Mouse (Mus musculus) cortical plate, adult 2 months (tissue): ENCODE measurements at regions not wholly inside any gene's neighbourhood (a gene's known extent, or its start where the extent isn't known, plus 50 kb on each side); places are given as distances from the start of the nearest gene placed in this dataset.
"Not testable (repeated sequence)": the region's sequence is repeated elsewhere in the genome, so short reads cannot be mapped to it uniquely, and the experiment has no call there.

Experiments
- H3K27ac ChIP-seq: fragments of 200-500 bp; 2 replicates; pipeline ENCODE4 v1.5.1; 2012; ENCODE audit warnings: low read length, control low read depth, inconsistent platforms; ENCODE audit not compliant: insufficient read depth
- H3K4me1 ChIP-seq: fragments of 200-500 bp; 2 replicates; pipeline ENCODE4 v1.6.1; 2011; ENCODE audit warnings: low read length; ENCODE audit not compliant: control insufficient read depth, insufficient read depth
- H3K4me3 ChIP-seq: fragments of 200-500 bp; 2 replicates; pipeline ENCODE4 v1.5.1; 2011; ENCODE audit warnings: mild to moderate bottlenecking, low read length, control low read depth; ENCODE audit not compliant: insufficient read depth
- CTCF ChIP-seq: fragments of 200-500 bp; IDR thresholded peaks from 2 replicates; pipeline ENCODE4 v1.5.1; 2011; ENCODE audit warnings: mild to moderate bottlenecking, control low read depth, low read length; ENCODE audit not compliant: insufficient read depth; ENCODE audit errors: extremely low read depth
- POLR2A ChIP-seq: fragments of 200-500 bp; IDR thresholded peaks from 2 replicates; pipeline ENCODE4 v1.6.1; 2011; ENCODE audit warnings: mild to moderate bottlenecking, low read length, control low read depth; ENCODE audit not compliant: insufficient read depth; ENCODE audit errors: extremely low read depth

- no peak overlapping the region for H3K27ac ChIP-seq
- H3K4me1 ChIP-seq = no peaks in the 10 kb centered on the region; the same call in 1 of the 2 replicates
- no peak overlapping the region for H3K4me3 ChIP-seq
- TF ChIP-seq CTCF (peak; percentile 63), POLR2A (no peak)
These were observed 307.0 kb downstream of the Ajap1 start for GRCm38 (mm10) chr4:153175660-153176059.

GRCm38 (mm10) chr4:153175077-153175476, 307.5 kb downstream of the Ajap1 start:
- Histone ChIP-seq H3K4me3 (no peak overlapping the region), H3K4me1 (no peaks in the 10 kb centered on the region; the same call in 1 of the 2 replicates), H3K27ac (no peak overlapping the region)
- TF ChIP-seq CTCF (no peak), POLR2A (no peak)

GRCm38 (mm10) chr4:153169991-153170390, 312.6 kb downstream of the Ajap1 start:
- Histone ChIP-seq H3K27ac (no peak overlapping the region), H3K4me1 (no peaks in the 10 kb centered on the region; the same call in 1 of the 2 replicates), H3K4me3 (no peak overlapping the region)
- no peak for TF ChIP-seq POLR2A
- TF ChIP-seq CTCF = no peak

- Histone ChIP-seq H3K4me1 (no peaks in the 10 kb centered on the region), H3K27ac (no peak overlapping the region), H3K4me3 (no peak overlapping the region)
- TF ChIP-seq POLR2A (no peak), CTCF (no peak)
These were observed 317.8 kb downstream of the Ajap1 start for GRCm38 (mm10) chr4:153164810-153165209.

- H3K27ac ChIP-seq = no peak overlapping the region
- peaks cover 2% of the 10 kb centered on the region; the same call in 1 of the 2 replicates for H3K4me1 ChIP-seq
- H3K4me3 ChIP-seq = no peak overlapping the region
- TF ChIP-seq POLR2A (no peak), CTCF (0 out of 2 replicates have a peak, but pooled peaks have one; percentile 10)
These were observed 322.5 kb downstream of the Ajap1 start for GRCm38 (mm10) chr4:153160115-153160514.

GRCm38 (mm10) chr4:153157572-153157971, 325.0 kb downstream of the Ajap1 start:
- H3K27ac ChIP-seq = no peak overlapping the region
- no peak for TF ChIP-seq POLR2A
- TF ChIP-seq CTCF = no peak
- H3K4me3 ChIP-seq = no peak overlapping the region
- peaks cover 2% of the 10 kb centered on the region; the same call in 1 of the 2 replicates for H3K4me1 ChIP-seq

- H3K4me1 ChIP-seq, H3K27ac ChIP-seq, H3K4me3 ChIP-seq: not testable (repeated sequence)
These were observed 329.7 kb downstream of the Ajap1 start for GRCm38 (mm10) chr4:153152923-153153322.

GRCm38 (mm10) chr4:153133147-153133546, 349.5 kb downstream of the Ajap1 start:
- no peak overlapping the region for H3K27ac ChIP-seq
- H3K4me1 ChIP-seq = no peaks in the 10 kb centered on the region
- TF ChIP-seq POLR2A = no peak
- no peak for TF ChIP-seq CTCF

GRCm38 (mm10) chr4:153129345-153129744, 353.3 kb downstream of the Ajap1 start:
- Histone ChIP-seq H3K4me1 (no peaks in the 10 kb centered on the region), H3K4me3 (no peak overlapping the region), H3K27ac (no peak overlapping the region)
- TF ChIP-seq CTCF (no peak), POLR2A (no peak)

More at GRCm38 (mm10) chr4:153133147-153133546, 349.5 kb downstream of the Ajap1 start:
- no peak overlapping the region for H3K4me3 ChIP-seq

GRCm38 (mm10) chr4:153128162-153128561, 354.4 kb downstream of the Ajap1 start:
- Histone ChIP-seq H3K4me1 (no peaks in the 10 kb centered on the region), H3K4me3 (no peak overlapping the region), H3K27ac (no peak overlapping the region)
- TF ChIP-seq POLR2A (no peak), CTCF (no peak)

- no peak for TF ChIP-seq POLR2A
- no peak for TF ChIP-seq CTCF
- no peaks in the 10 kb centered on the region for H3K4me1 ChIP-seq
- no peak overlapping the region for H3K4me3 ChIP-seq
- no peak overlapping the region for H3K27ac ChIP-seq
These were observed 362.1 kb downstream of the Ajap1 start for GRCm38 (mm10) chr4:153120480-153120879.
